Mouse (Mus musculus) bone marrow, adult 2 months (tissue): ENCODE data around the gene Pde4d.

Source experiments
- CTCF ChIP-seq: fragments of 200-500 bp; IDR thresholded peaks from 2 replicates; pipeline ENCODE4 v1.5.1; 2011; ENCODE audit warnings: low read length, control low read depth; ENCODE audit not compliant: control insufficient read depth, insufficient read depth
- POLR2A ChIP-seq: fragments of 200-500 bp; IDR thresholded peaks from 2 replicates; pipeline ENCODE4 v1.6.1; 2011; ENCODE audit warnings: low read depth, mild to moderate bottlenecking, control low read depth, low read length, borderline replicate concordance; ENCODE audit not compliant: control insufficient read depth

DNA sequence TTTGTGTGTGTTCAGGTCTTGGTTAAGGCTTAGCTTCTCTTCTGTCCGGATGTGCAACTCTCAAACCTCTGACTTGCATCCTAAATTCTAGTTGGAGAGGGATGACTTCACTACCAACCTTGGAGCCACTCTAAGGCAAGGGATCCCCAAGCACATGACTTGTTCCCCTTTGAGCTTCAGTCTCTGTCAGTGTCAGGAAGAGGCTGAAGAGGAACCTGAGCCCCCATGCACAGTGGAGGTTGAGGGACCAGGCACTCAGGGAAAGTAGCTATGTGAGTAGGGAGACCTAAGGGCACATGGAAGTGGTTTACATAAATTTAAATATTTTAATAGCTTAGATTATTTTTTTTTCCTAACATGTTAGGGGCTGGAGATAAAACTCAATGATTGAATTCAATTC, 78.6 kb downstream of the Pde4d start:
- no peak for TF ChIP-seq CTCF
- no peak for TF ChIP-seq POLR2A
